Mouse (Mus musculus): Measurements from ENCODE around the gene Zfp536.

GRCm38 (mm10) chr7:37758886-37759285 lies 14.6 kb downstream of the Zfp536 start:
- TF ChIP-seq CTCF (IDR thresholded peaks at IDR 0.05; ENCODE audit: control insufficient read depth, insufficient read depth, insufficient read length) = no peak
- no peak for TF ChIP-seq USF1 (IDR thresholded peaks at IDR 0.05; ENCODE audit: low read depth)
- no peak for TF ChIP-seq MYOD1 (IDR thresholded peaks at IDR 0.05; ENCODE audit: control insufficient read depth, insufficient read length, low read depth)

Data from C2C12 (cell line).